Mouse (Mus musculus): ENCODE measurements around the gene Twsg1. TPM values are rescaled to one million over a fixed set of nuclear protein-coding genes. Genes with fewer than 3 reads are reported as not detected.
A peak's percentile ranks its signal among the peaks of the same experiment; 100 is the strongest.

The Twsg1 gene
- polyA plus RNA-seq, 1 experiment from 2014 or later = 100 TPM

GRCm38 (mm10) chr17:65877026-65877425 is 74.0 kb downstream of the Twsg1 start:
- H3K27me3 ChIP-seq = no peaks in the 10 kb centered on the region
- ATAC-seq (ENCODE audit: low FRiP score) = no peak
- peaks cover 8% of the 10 kb centered on the region for H3K4me1 ChIP-seq
- H3K36me3 ChIP-seq = no peaks in the 10 kb centered on the region
- no peaks in the 10 kb centered on the region for H3K9me3 ChIP-seq (replicated peaks)
- H3K27ac ChIP-seq = no peak overlapping the region
- no peak overlapping the region for H3K4me2 ChIP-seq (replicated peaks)
- H3K4me3 ChIP-seq = no peak overlapping the region
- 75% methylated on average over 6 of the region's 6 CpGs for WGBS
- H3K9ac ChIP-seq = no peak overlapping the region

- no peak for ATAC-seq (ENCODE audit: low FRiP score)
- Histone ChIP-seq H3K27ac (no peak overlapping the region), H3K4me3 (no peak overlapping the region), H3K4me1 (peaks cover 14% of the 10 kb centered on the region), H3K9ac (no peak overlapping the region), H3K27me3 (no peaks in the 10 kb centered on the region), H3K36me3 (no peaks in the 10 kb centered on the region), H3K4me2 (replicated peaks) (no peak overlapping the region), H3K9me3 (replicated peaks) (no peaks in the 10 kb centered on the region)
- 93% methylated on average over 11 of the region's 11 CpGs for WGBS
Measured at GRCm38 (mm10) chr17:65873834-65874233, 77.2 kb downstream of the Twsg1 start.

GRCm38 (mm10) chr17:65873156-65873555 is 77.9 kb downstream of the Twsg1 start:
- ATAC-seq (ENCODE audit: low FRiP score) = no peak
- Histone ChIP-seq H3K4me2 (replicated peaks) (no peak overlapping the region), H3K27me3 (no peaks in the 10 kb centered on the region), H3K9me3 (replicated peaks) (no peaks in the 10 kb centered on the region), H3K9ac (no peak overlapping the region), H3K4me3 (no peak overlapping the region), H3K4me1 (peaks cover 14% of the 10 kb centered on the region), H3K27ac (no peak overlapping the region), H3K36me3 (no peaks in the 10 kb centered on the region)
- 84% methylated on average over 4 of the region's 4 CpGs for WGBS

- 0 out of 2 replicates have a peak overlapping the region, but pooled peaks have one; percentile 5 for H3K9ac ChIP-seq
- H3K27ac ChIP-seq = no peak overlapping the region
Measured at GRCm38 (mm10) chr17:65872652-65873051, 78.4 kb downstream of the Twsg1 start.

GRCm38 (mm10) chr17:65872051-65872450 is 79.0 kb downstream of the Twsg1 start:
- Histone ChIP-seq H3K9ac (peak overlapping the region; percentile 5; the same call in 1 of the 2 replicates), H3K27ac (0 out of 2 replicates have a peak overlapping the region, but pooled peaks have one; percentile 35), H3K4me3 (no peak overlapping the region), H3K9me3 (replicated peaks) (no peaks in the 10 kb centered on the region), H3K4me1 (peaks cover 14% of the 10 kb centered on the region), H3K4me2 (replicated peaks) (no peak overlapping the region), H3K27me3 (no peaks in the 10 kb centered on the region), H3K36me3 (peaks cover 7% of the 10 kb centered on the region; the same call in 1 of the 2 replicates)
- ATAC-seq (ENCODE audit: low FRiP score) = no peak
- WGBS = 69% methylated on average over 6 of the region's 6 CpGs

More at GRCm38 (mm10) chr17:65872652-65873051, 78.4 kb downstream of the Twsg1 start:
- 30% methylated on average over 6 of the region's 6 CpGs for WGBS
- peak; percentile 24; the same call in 1 of the 2 replicates for ATAC-seq (ENCODE audit: low FRiP score)
- Histone ChIP-seq H3K27me3 (no peaks in the 10 kb centered on the region), H3K36me3 (peaks cover 1% of the 10 kb centered on the region; the same call in 1 of the 2 replicates), H3K4me2 (replicated peaks) (no peak overlapping the region), H3K4me1 (peaks cover 14% of the 10 kb centered on the region), H3K9me3 (replicated peaks) (no peaks in the 10 kb centered on the region), H3K4me3 (no peak overlapping the region)

Other genes starting within 250 kb of the Twsg1 start
- gene Rab31, start 178.5 kb downstream of the Twsg1 start, polyA plus RNA-seq (2016; fragmentation: Nextera tagmentation; extraction: Ambion mirVana) = 74.7 and 76.9 TPM in 2 replicates
- 60.8 and 60.9 TPM in 2 replicates for gene Ppp4r1, start 168.7 kb downstream of the Twsg1 start, polyA plus RNA-seq (2016; fragmentation: Nextera tagmentation; extraction: Ambion mirVana)
- gene Ralbp1, start 65.4 kb downstream of the Twsg1 start, polyA plus RNA-seq (2016; fragmentation: Nextera tagmentation; extraction: Ambion mirVana) = 49.3 and 50.9 TPM in 2 replicates
- 70.7 and 78.1 TPM in 2 replicates for gene Ankrd12, start 125.9 kb upstream of the Twsg1 start, polyA plus RNA-seq (2016; fragmentation: Nextera tagmentation; extraction: Ambion mirVana)
- 265 and 282 TPM in 2 replicates for gene Ndufv2, start 150.3 kb upstream of the Twsg1 start, polyA plus RNA-seq (2016; fragmentation: Nextera tagmentation; extraction: Ambion mirVana)
- gene Washc1, start 160.3 kb upstream of the Twsg1 start, polyA plus RNA-seq (2016; fragmentation: Nextera tagmentation; extraction: Ambion mirVana) = 38.5 and 39.9 TPM in 2 replicates
- gene Ddx11, start 172.3 kb upstream of the Twsg1 start, polyA plus RNA-seq (2016; fragmentation: Nextera tagmentation; extraction: Ambion mirVana) = 19.4 and 20.2 TPM in 2 replicates